Mouse (Mus musculus) ES-E14 (cell line): ENCODE data around the gene Tdrd9. TPM values are rescaled to one million over a fixed set of nuclear protein-coding genes. Genes with fewer than 3 reads are reported as not detected.

ENCODE experiments used
- DNase-seq: peaks from one replicate; pipeline ENCODE4 v3.0.0-alpha.2; 2013; ENCODE audit warnings: low read depth, low spot score
- H3K27ac ChIP-seq: 2 replicates; pipeline ENCODE4 v1.5.1; 2012; ENCODE audit warnings: low read depth, mild to moderate bottlenecking, low read length, moderate library complexity, mixed read lengths; ENCODE audit not compliant: poor library complexity, insufficient read depth, severe bottlenecking
- H3K36me3 ChIP-seq: 2 replicates; pipeline ENCODE4 v1.6.1; 2012; ENCODE audit warnings: mild to moderate bottlenecking, low read length, moderate library complexity, mixed read lengths; ENCODE audit not compliant: control insufficient read depth, poor library complexity, insufficient read depth, severe bottlenecking
- H3K4me1 ChIP-seq, 2 experiments: fragments of 150-350 bp in 1 of 2; sonication (generic) in 1 of 2; 2 replicates each; pipeline ENCODE4 v1.6.1; 2012; ENCODE audit warnings: low read length in 2 of 2, mild to moderate bottlenecking in 1 of 2, mixed read lengths in 1 of 2; ENCODE audit not compliant: control insufficient read depth in 2 of 2, insufficient read depth in 2 of 2, poor library complexity in 1 of 2
- H3K4me3 ChIP-seq, 2 experiments: fragments of 150-350 bp in 1 of 2; sonication (generic) in 1 of 2; 2 replicates each; pipeline ENCODE4 v1.5.1; 2012; ENCODE audit warnings: low read length in 2 of 2, low read depth in 1 of 2, mild to moderate bottlenecking in 1 of 2, mixed read lengths in 1 of 2; ENCODE audit not compliant: insufficient read depth in 1 of 2, poor library complexity in 1 of 2, severe bottlenecking in 1 of 2
- H3K9ac ChIP-seq: 2 replicates; pipeline ENCODE4 v1.6.1; 2012; ENCODE audit warnings: low read depth, mild to moderate bottlenecking, low read length, mixed read lengths; ENCODE audit not compliant: poor library complexity, insufficient read depth, severe bottlenecking
- H3K9me3 ChIP-seq: fragments of 150-350 bp; sonication (generic); 2 replicates; pipeline ENCODE4 v1.6.1; 2012; ENCODE audit warnings: low read depth, mild to moderate bottlenecking, low read length; ENCODE audit not compliant: control insufficient read depth, insufficient read depth
- CHD2 ChIP-seq: IDR thresholded peaks from 2 replicates; pipeline ENCODE4 v1.6.1; 2014; ENCODE audit warnings: mild to moderate bottlenecking, low read depth, low read length, inconsistent platforms
- HCFC1 ChIP-seq: IDR thresholded peaks from 2 replicates; pipeline ENCODE4 v1.6.1; 2012; ENCODE audit warnings: low read length, inconsistent platforms, borderline replicate concordance; ENCODE audit not compliant: insufficient read depth
- MAFK ChIP-seq: IDR thresholded peaks from 2 replicates; pipeline ENCODE4 v1.6.1; 2014; ENCODE audit warnings: mild to moderate bottlenecking, low read depth, low read length, inconsistent platforms; ENCODE audit not compliant: insufficient read depth
- ZC3H11A ChIP-seq: IDR thresholded peaks from 2 replicates; pipeline ENCODE4 v1.6.1; 2012; ENCODE audit warnings: low read depth, mild to moderate bottlenecking, inconsistent platforms, low read length, borderline replicate concordance
- ZNF384 ChIP-seq: IDR thresholded peaks from 2 replicates; pipeline ENCODE4 v1.6.1; 2012; ENCODE audit warnings: low read depth, low read length, inconsistent platforms
- in situ Hi-C, 2 experiments: fragments of 600-800 bp; cut with MboI; formaldehyde crosslinking; loops; one replicate each; pipeline ENCODE4 v1.15.1; 2025; ENCODE audit warnings: low sequenced_read_pairs in 2 of 2, inconsistent platforms in 1 of 2; ENCODE audit not compliant: unreplicated experiment in 2 of 2
- total RNA-seq: library from RNA; depleted of rRNA; stranded (reverse); fragments of 300-350 nt; gene quantifications from 2 replicates; pipeline ENCODE4 v1.2.3, GENCODE M21; 2012; rRNA removed

The Tdrd9 gene
- total RNA-seq, 1 experiment: 0.67 TPM

DNA sequence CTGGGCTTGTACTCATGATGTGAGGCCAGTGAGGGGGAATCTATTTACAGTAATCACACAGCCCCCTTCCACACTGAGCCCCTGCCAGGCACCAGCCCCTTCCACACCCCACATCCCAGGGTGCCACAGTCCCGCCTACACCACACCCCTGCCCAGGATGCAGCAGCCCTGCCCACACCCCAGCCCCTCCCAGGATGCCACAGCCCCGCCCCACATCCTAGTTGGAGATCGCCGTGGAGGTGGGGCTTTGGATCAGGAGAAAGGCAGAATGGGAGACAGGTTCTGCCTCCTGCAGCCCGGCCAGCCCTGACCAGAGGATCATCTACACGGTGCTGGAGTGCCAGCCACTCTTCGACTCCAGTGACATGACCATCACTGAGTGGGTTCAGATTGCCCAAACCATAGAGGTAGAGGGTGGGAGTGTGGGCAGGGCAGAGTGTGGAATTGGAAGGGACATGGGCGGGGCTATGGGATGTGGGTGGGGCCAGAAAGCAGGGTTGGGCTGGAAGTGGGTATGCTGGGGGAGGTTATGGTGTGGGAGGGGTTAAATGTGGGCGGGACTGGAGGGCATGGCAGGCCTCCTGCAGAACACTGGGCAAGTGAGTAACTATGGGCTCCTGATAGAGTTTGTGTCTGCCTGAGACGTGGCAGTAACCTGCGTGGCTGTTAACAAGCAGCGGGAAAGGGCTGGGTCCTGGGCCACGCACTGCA is 141.5 kb downstream of the Tdrd9 start:
- in situ Hi-C loops: no loop called here
- Histone ChIP-seq H3K4me3 (peak overlapping the region in 1 of 2 experiments; percentile 32; a peak in 1 of 4 replicates), H3K27ac (no peak overlapping the region), H3K9ac (no peak overlapping the region), H3K9me3 (no peaks in the 10 kb centered on the region), H3K4me1 (peaks cover 0 to 17% of the 10 kb centered on the region in 2 experiments; a peak in 2 of 4 replicates), H3K36me3 (no peaks in the 10 kb centered on the region)
- peak; percentile 58 for DNase-seq
- TF ChIP-seq ZNF384: no peak
- no peak for TF ChIP-seq MAFK
- TF ChIP-seq ZC3H11A: no peak
- TF ChIP-seq HCFC1: no peak
- no peak for TF ChIP-seq CHD2

GRCm38 (mm10) chr12:112113710-112114109 is 142.4 kb downstream of the Tdrd9 start:
- Histone ChIP-seq H3K4me3 (no peak overlapping the region), H3K9ac (no peak overlapping the region), H3K27ac (no peak overlapping the region), H3K9me3 (no peaks in the 10 kb centered on the region), H3K4me1 (peaks cover 0 to 19% of the 10 kb centered on the region in 2 experiments; a peak in 2 of 4 replicates), H3K36me3 (no peaks in the 10 kb centered on the region)
- TF ChIP-seq HCFC1 (no peak), MAFK (no peak), CHD2 (no peak), ZC3H11A (no peak; the same call in 1 of the 2 replicates), ZNF384 (no peak)
- DNase-seq: peak; percentile 50
- in situ Hi-C loops: no loop called here

- H3K9ac ChIP-seq: no peak overlapping the region
- TF ChIP-seq ZNF384: no peak
- TF ChIP-seq ZC3H11A: no peak
- no peak for TF ChIP-seq CHD2
- no peak for TF ChIP-seq MAFK
- no peak for TF ChIP-seq HCFC1
- no peak for DNase-seq
- H3K4me1 ChIP-seq: peaks cover 0 to 19% of the 10 kb centered on the region in 2 experiments; a peak in 2 of 4 replicates
- no peak overlapping the region for H3K4me3 ChIP-seq
- H3K27ac ChIP-seq: no peak overlapping the region
- no peaks in the 10 kb centered on the region for H3K9me3 ChIP-seq
- in situ Hi-C loops: no loop called here
- H3K36me3 ChIP-seq: no peaks in the 10 kb centered on the region
Measured at GRCm38 (mm10) chr12:112117006-112117405, 145.6 kb downstream of the Tdrd9 start.

DNA sequence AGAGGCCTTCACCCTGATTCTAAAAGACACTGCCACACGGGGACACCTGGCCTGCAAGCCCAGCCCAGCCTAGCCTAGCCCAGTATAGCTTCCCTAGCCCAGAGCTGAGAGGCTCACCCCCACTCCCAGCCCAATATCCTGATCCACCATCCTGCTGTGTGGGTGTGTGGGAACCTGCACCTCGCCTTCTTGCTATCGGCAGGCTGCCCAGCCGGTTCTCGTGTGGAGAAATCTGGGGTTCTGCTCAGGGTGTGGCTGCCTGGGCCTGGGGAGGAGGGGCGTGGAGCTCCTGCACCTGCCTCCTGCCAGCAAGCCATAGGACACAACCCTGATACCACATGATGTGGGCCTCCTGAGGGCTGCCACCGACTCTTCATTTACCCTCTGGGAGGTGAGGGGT is 146.3 kb downstream of the Tdrd9 start:
- H3K27ac ChIP-seq: no peak overlapping the region
- DNase-seq: no peak
- in situ Hi-C loops: no loop called here
- no peaks in the 10 kb centered on the region for H3K36me3 ChIP-seq
- H3K4me3 ChIP-seq: no peak overlapping the region
- H3K9me3 ChIP-seq: no peaks in the 10 kb centered on the region
- H3K4me1 ChIP-seq: peaks cover 0 to 14% of the 10 kb centered on the region in 2 experiments; a peak in 1 of 4 replicates
- H3K9ac ChIP-seq: no peak overlapping the region
- TF ChIP-seq MAFK (no peak), ZC3H11A (no peak), HCFC1 (no peak)

Other genes starting within 250 kb of the Tdrd9 start
- 47.2 and 47.9 TPM in 2 replicates for gene Klc1, start 212.7 kb upstream of the Tdrd9 start, total RNA-seq
- gene Xrcc3, start 157.7 kb upstream of the Tdrd9 start, total RNA-seq: 19.8 and 21.8 TPM in 2 replicates
- gene Zfyve21, start 157.4 kb upstream of the Tdrd9 start, total RNA-seq: 27.0 and 33.5 TPM in 2 replicates
- gene Ppp1r13b, start 63.4 kb upstream of the Tdrd9 start, total RNA-seq: 4.4 and 4.5 TPM in 2 replicates
- gene Atp5mpl, start 4.6 kb upstream of the Tdrd9 start, total RNA-seq: 180 and 297 TPM in 2 replicates
- not detected in 2 replicates for gene Rd3l, start 9.8 kb downstream of the Tdrd9 start, total RNA-seq
- 12.8 and 36.3 TPM in 2 replicates for gene Aspg, start 135.1 kb downstream of the Tdrd9 start, total RNA-seq
- 6.1 and 6.4 TPM in 2 replicates for gene Kif26a, start 174.6 kb downstream of the Tdrd9 start, total RNA-seq